Mouse (Mus musculus): ENCODE data around the gene Slc38a5.

GRCm38 (mm10) chrX:8288621-8289020 is 17.7 kb downstream of the Slc38a5 start:
- TF ChIP-seq CTCF (IDR thresholded peaks at IDR 0.05; ENCODE audit: borderline replicate concordance, extremely low read depth, insufficient read depth, insufficient read length) (no peak), POLR2A (IDR thresholded peaks at IDR 0.05; ENCODE audit: borderline replicate concordance, extremely low read depth, insufficient read depth, insufficient read length, poor library complexity, severe bottlenecking) (no peak)
